Mouse (Mus musculus): ENCODE measurements around the gene Limch1.

The Limch1 gene

GRCm38 (mm10) chr5:66785995-66786620 lies 40.5 kb downstream of the Limch1 start:
- DNase-seq (ENCODE audit: low spot score) = no peak

GRCm38 (mm10) chr5:66786621-66787061 lies 41.0 kb downstream of the Limch1 start:
- DNase-seq (ENCODE audit: low spot score) = no peak

- DNase-seq (ENCODE audit: low spot score) = no peak
These were observed 43.4 kb downstream of the Limch1 start for GRCm38 (mm10) chr5:66789041-66789440.

GRCm38 (mm10) chr5:66791161-66791560 lies 45.5 kb downstream of the Limch1 start:
- no peak for DNase-seq (ENCODE audit: low spot score)

GRCm38 (mm10) chr5:66793251-66793650 lies 47.6 kb downstream of the Limch1 start:
- no peak for DNase-seq (ENCODE audit: low spot score)

GRCm38 (mm10) chr5:66797326-66797725 lies 51.7 kb downstream of the Limch1 start:
- no peak for DNase-seq (ENCODE audit: low spot score)

GRCm38 (mm10) chr5:66798135-66798534 lies 52.5 kb downstream of the Limch1 start:
- no peak for DNase-seq (ENCODE audit: low spot score)

GRCm38 (mm10) chr5:66798591-66799003 lies 53.0 kb downstream of the Limch1 start:
- peak; percentile 78 for DNase-seq (ENCODE audit: low spot score)

GRCm38 (mm10) chr5:66800243-66800642 lies 54.6 kb downstream of the Limch1 start:
- no peak for DNase-seq (ENCODE audit: low spot score)

GRCm38 (mm10) chr5:66800977-66801376 lies 55.4 kb downstream of the Limch1 start:
- no peak for DNase-seq (ENCODE audit: low spot score)

- no peak for DNase-seq (ENCODE audit: low spot score)
These were observed 56.6 kb downstream of the Limch1 start for GRCm38 (mm10) chr5:66802196-66802595.

GRCm38 (mm10) chr5:66806335-66806734 lies 60.7 kb downstream of the Limch1 start:
- DNase-seq (ENCODE audit: low spot score) = no peak

- DNase-seq (ENCODE audit: low spot score) = no peak
These were observed 62.1 kb downstream of the Limch1 start for GRCm38 (mm10) chr5:66807737-66808136.

- DNase-seq (ENCODE audit: low spot score) = no peak
These were observed 63.5 kb downstream of the Limch1 start for GRCm38 (mm10) chr5:66809016-66809570.

- peak; percentile 21 for DNase-seq (ENCODE audit: low spot score)
These were observed 64.8 kb downstream of the Limch1 start for GRCm38 (mm10) chr5:66810396-66810795.

- no peak for DNase-seq (ENCODE audit: low spot score)
These were observed 69.0 kb downstream of the Limch1 start for GRCm38 (mm10) chr5:66814674-66815073.

GRCm38 (mm10) chr5:66815877-66816276 lies 70.2 kb downstream of the Limch1 start:
- DNase-seq (ENCODE audit: low spot score) = no peak

GRCm38 (mm10) chr5:66816751-66817150 lies 71.1 kb downstream of the Limch1 start:
- peak; percentile 21 for DNase-seq (ENCODE audit: low spot score)

- no peak for DNase-seq (ENCODE audit: low spot score)
These were observed 71.7 kb downstream of the Limch1 start for GRCm38 (mm10) chr5:66817184-66817956.

- DNase-seq (ENCODE audit: low spot score) = no peak
These were observed 77.0 kb downstream of the Limch1 start for GRCm38 (mm10) chr5:66822500-66823205.

GRCm38 (mm10) chr5:66825586-66825985 lies 80.0 kb downstream of the Limch1 start:
- DNase-seq (ENCODE audit: low spot score) = no peak

- no peak for DNase-seq (ENCODE audit: low spot score)
These were observed 81.2 kb downstream of the Limch1 start for GRCm38 (mm10) chr5:66826844-66827243.

- no peak for DNase-seq (ENCODE audit: low spot score)
These were observed 83.9 kb downstream of the Limch1 start for GRCm38 (mm10) chr5:66829505-66829904.

Data from lung, postnatal 25 days (tissue).